Mouse (Mus musculus) CH12.LX (cell line): ENCODE results near the gene Dlgap3.

Experiments used
- CHD1 ChIP-seq: IDR thresholded peaks from 2 replicates; pipeline ENCODE4 v1.6.1; 2012; ENCODE audit warnings: low read depth, low read length, improper control_type of control experiment, inconsistent platforms
- CTCF ChIP-seq, 2 experiments: IDR thresholded peaks in 1 of 2; conservative IDR thresholded peaks in 1 of 2; 2 replicates each; pipeline ENCODE4 v1.5.1; 2011 to 2012; ENCODE audit warnings: low read depth in 2 of 2, low read length in 2 of 2, improper control_type of control experiment in 1 of 2, inconsistent platforms in 1 of 2, mild to moderate bottlenecking in 1 of 2, moderate library complexity in 1 of 2
- EP300 ChIP-seq: IDR thresholded peaks from 2 replicates; pipeline ENCODE4 v1.6.1; 2011; ENCODE audit warnings: low read length, improper control_type of control experiment
- MXI1 ChIP-seq: IDR thresholded peaks from 2 replicates; pipeline ENCODE4 v1.6.1; 2011; ENCODE audit warnings: mild to moderate bottlenecking, low read depth, low read length, improper control_type of control experiment
- POLR2A ChIP-seq: IDR thresholded peaks from 2 replicates; pipeline ENCODE4 v1.6.1; 2011; ENCODE audit warnings: low read depth, mild to moderate bottlenecking, improper control_type of control experiment, low read length
- RAD21 ChIP-seq: IDR thresholded peaks from 2 replicates; pipeline ENCODE4 v1.6.1; 2011; ENCODE audit warnings: low read depth, mild to moderate bottlenecking, low read length, improper control_type of control experiment, moderate library complexity
- TCF12 ChIP-seq: IDR thresholded peaks from 2 replicates; pipeline ENCODE4 v1.6.1; 2014; ENCODE audit warnings: low read depth, mild to moderate bottlenecking, inconsistent platforms, low read length, improper control_type of control experiment
- ZC3H11A ChIP-seq: IDR thresholded peaks from 2 replicates; pipeline ENCODE4 v1.6.1; 2012; ENCODE audit warnings: low read depth, mild to moderate bottlenecking, inconsistent platforms, low read length, improper control_type of control experiment

- TF ChIP-seq POLR2A (no peak), ZC3H11A (no peak), MXI1 (no peak), RAD21 (no peak), CTCF (conservative IDR thresholded peaks at IDR 0.05 in 1 of 2, IDR thresholded peaks at IDR 0.05 in 1 of 2; ENCODE audit: low read depth in 2 of 2, low read length in 2 of 2) (no peak), TCF12 (no peak), CHD1 (no peak), EP300 (no peak)
Observed at GRCm38 (mm10) chr4:127179469-127180449, 10.8 kb downstream of the Dlgap3 start.
